Mouse (Mus musculus) ovary, postnatal 10 days (tissue): ENCODE data around the gene Ctnnbip1.

Source experiments
- DNase-seq: peaks from one replicate; pipeline ENCODE4 v3.0.0; 2022; ENCODE audit warnings: low spot score

Ctnnbip1 gene

DNA sequence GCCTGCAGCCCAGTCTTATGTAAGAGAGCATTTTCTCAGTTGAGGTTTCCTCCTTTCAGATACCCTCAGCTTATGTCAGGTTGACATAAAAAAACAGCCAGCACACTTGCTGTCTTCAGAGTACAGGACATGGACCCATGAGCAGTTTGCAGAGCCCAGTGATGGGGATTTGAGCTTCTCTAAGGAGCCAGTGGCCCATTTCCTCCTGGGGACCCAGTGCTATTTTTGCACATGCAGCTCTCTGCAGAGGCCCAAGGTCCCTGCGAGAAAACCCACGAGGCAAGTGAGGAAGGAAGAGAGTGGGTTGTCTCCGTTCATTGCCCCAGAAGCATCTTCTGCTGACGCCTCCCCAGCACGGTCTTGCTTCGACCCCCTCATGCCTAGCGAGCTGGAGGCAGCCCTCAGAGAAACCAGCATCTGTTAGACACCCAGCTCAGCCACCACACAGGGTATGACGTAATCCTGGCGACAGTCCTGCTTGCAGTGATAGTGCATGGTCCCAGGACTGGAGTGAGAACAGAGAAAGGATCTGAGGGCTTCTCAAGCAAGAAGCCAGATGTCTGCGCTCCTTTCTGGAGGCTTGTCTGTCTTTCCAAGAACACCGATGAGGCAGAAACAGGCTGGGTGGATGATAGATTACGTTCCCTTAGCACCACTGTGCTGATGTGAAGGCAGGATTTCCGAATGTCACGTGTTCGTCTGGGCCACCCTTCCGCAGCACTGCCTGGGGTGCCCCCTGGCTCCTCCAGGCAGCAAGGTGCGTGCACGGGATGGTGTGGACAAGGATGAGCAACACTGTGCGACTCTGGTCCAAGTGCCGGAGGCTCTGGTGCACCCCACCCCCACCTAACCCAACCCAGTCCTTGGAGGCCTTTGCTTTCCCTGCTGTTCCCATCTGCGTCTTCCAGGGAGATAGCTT, 44.2 kb downstream of the Ctnnbip1 start:
- no peak for DNase-seq

GRCm38 (mm10) chr4:149562905-149563347, 44.9 kb downstream of the Ctnnbip1 start:
- no peak for DNase-seq

DNA sequence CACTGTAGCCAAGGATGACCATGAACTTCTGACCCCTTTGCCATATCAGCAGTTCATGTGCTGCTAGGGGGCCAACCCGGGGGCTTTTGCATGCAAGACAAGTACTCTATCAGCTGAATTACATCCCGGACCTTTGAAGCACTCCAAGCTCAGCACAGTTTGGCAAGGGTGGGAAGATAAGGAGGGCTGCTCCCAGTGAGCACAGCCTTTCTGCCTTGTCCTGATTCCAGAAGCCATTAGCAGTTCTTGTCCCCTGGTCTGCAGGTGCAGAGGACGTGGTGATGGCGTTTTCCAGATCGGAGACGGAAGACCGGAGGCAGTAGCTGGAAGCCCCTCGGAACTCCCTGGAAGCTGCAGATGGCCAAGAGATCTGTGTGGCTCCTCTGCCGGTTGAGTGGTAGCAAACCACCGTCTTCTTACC, 45.9 kb downstream of the Ctnnbip1 start:
- DNase-seq, result no peak

DNA sequence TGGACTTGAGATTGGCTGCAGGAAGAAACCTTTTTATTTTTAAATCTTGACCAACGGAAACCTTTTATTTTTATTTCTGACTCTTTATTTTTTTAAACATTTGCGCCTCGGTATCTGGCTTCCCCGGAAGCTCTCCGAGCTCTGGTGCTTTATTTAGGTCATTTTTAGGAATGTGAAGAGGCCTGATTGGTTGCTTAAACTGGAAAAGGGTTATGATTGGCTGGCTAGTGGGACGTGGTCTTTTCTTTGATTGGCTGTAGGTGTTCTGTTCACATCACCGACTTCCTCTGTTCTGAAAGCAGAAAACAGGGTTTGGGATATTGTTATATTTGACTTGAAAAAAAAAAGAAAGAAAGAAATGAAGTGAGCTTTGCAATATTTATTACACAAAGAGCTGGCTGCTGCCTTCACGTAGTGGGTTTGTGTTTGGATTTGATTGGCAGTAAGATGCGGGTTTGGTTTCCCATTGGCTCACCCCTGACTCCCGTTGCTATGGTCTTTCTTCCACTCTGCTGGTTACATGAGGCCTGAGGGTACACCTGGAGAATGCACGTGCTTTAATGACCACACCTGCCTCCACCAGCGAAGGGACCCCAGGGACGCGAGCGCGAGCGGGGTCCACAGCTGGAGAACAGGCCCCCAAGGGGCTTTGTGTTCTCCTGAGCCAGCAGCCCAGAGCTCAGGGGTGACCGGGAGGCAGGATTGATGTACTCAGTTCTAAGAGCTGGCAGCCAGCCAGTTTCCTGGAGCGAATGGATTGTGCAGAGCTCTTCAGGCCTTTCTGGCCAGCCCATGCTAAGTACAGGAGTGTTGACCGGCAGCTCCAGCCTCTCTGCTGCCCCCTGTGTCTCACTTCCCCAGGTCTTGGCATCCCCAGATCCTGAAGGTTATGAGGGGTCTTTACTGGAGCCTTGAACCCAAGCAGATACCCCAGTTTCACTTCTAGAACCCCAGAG, 46.7 kb downstream of the Ctnnbip1 start:
- no peak for DNase-seq

DNA sequence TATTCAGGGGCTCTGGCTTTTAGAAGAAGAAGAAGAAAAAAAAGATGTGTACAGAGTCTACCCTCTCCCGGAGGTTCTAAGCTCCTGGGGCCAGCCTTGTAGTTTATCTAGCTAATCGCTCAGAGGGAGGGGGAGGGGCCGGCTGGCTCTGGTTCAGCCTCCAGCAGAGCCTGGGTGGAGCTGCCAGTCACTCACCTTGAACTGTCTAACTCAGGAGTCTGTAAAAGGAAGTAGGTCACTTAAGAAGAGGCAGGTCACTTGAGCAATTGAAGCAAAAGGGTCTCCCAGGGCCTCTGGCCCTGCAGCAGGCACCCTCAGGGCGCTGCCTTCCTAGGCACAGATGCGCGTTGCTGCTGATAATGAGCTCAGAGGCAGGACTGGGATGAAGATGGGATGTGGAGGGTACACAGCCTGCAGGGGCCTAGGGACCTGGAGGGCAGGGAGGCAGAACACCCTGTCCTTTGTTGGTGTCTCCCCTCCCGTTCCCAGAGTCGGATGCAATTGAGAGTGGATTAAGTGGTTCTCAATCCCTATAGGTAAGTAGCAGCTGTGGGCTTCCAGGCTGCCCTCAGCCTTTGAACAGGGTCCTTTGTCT, 49.5 kb downstream of the Ctnnbip1 start:
- no peak for DNase-seq

GRCm38 (mm10) chr4:149568622-149569021, 50.6 kb downstream of the Ctnnbip1 start:
- no peak for DNase-seq

- DNase-seq, result no peak
Observed at GRCm38 (mm10) chr4:149569781-149570497, 51.9 kb downstream of the Ctnnbip1 start.

DNA sequence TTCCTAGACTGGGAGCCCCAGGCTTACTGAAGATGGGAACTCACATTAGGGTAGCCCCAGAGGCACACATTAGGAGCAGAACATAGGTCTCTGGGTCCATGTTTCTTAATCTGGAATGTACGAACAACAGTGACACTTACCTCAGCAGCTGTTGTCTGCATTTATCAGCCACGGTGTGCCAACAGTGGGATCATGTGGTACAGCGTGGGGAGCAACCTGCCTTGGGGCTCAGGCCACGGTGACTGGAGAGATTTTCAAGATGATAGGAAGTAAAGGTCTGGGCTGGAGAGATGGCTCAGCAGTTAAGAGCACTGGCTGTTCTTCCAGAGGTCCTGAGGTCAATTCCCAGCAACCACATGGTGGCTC, 52.4 kb downstream of the Ctnnbip1 start:
- DNase-seq, result no peak

DNA sequence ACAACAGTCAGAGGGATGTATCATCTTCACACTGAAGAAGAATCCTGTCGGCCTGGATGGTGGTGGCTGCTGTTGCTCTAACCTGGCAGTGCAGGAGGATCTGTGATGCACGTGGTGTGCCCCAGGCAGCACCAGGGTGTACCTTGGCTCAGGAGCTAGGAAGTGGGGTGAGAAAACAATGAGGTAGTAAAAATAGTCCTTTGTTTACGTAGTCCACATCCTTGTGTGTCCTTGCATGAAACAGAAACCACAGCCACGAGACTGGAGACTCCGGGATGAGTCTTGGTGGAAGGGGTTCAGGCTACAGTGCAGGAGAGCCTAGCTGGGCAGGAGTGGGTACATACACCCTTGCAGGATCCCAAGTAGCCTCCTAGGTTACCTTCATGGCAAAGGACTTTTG, 53.2 kb downstream of the Ctnnbip1 start:
- no peak for DNase-seq

GRCm38 (mm10) chr4:149571651-149572149, 53.7 kb downstream of the Ctnnbip1 start:
- DNase-seq, result no peak

DNA sequence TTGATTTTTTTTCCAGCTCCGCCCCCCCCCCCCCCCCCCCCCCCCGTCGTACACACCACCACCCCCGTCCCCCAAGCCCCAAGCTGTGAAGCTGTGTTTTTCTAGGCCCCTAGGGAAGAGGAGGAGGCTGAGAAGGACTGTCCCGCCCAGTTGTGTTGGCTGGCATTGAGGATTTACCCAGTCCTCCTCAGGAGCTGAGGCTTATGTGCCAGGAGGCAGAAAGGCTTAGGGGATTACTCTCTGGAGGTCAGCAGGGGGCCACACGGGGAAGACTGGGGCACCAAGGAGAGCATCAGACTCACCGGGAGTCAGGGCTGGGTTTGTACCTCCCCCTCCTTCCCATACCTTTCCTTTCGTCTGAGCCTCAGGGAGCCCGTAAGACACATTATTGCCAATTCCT, 54.4 kb downstream of the Ctnnbip1 start:
- no peak for DNase-seq

DNA sequence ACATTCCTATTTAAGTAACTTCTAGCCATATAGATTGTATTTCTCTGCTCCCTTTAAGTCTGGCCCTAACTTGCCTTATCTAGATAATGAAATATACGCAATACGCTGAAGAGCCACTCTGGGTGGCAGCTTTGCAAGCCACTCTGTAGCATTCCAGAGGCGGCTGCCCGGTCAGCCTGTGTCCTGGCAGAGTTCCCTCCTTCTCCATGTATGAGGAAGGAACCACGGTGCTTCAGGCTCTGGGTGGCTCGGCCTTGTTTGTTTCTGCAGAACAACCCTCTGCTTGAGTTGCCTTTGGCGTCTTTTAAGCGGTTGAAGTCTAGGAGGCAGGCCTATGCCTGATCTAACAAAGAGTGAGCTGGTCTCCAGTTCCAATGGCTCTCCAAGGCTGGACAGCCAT, 54.8 kb downstream of the Ctnnbip1 start:
- no peak for DNase-seq

DNA sequence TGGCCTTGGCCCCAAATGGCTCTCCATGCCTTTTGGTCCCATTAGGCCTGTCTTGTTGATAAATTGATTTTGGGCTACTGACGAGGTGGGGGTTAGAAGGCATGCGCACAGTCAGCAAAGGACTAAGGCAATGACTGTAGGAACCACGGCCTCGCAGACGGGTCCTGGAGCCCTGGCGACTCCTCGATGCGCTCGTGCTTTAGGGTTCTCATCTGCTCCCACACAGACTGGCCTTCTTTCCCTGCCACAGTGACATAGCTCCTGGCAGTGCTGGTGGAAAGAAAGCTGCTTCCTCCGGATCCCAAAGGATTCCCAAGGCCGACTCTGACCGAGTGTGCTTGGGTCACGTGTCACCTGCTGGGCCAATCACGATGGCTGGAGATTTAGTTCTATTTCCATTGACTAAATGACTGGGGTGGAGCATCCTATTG, 56.4 kb downstream of the Ctnnbip1 start:
- no peak for DNase-seq

DNA sequence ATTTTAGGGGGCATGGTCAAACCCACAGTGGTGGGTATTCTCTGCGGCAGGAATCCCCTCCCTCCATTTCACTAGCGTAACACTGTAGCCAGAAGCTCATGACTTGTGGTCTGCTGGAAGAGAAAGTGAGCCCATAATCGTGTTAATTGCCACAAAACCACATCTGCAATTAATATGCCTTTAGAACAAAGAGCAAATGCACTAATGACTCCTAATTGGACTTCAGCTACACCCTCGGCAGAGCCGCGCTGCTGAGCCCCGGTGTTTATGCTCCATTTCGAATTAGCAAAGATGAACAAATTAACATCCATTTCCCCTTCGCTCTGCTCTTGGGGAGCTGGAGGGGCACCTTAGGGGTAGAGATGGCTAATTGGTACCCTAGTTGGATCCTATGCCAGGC, 58.0 kb downstream of the Ctnnbip1 start:
- no peak for DNase-seq

- DNase-seq, result no peak
Observed at GRCm38 (mm10) chr4:149576993-149577548, 59.0 kb downstream of the Ctnnbip1 start.

GRCm38 (mm10) chr4:149578085-149578681, 60.1 kb downstream of the Ctnnbip1 start:
- DNase-seq, result no peak

DNA sequence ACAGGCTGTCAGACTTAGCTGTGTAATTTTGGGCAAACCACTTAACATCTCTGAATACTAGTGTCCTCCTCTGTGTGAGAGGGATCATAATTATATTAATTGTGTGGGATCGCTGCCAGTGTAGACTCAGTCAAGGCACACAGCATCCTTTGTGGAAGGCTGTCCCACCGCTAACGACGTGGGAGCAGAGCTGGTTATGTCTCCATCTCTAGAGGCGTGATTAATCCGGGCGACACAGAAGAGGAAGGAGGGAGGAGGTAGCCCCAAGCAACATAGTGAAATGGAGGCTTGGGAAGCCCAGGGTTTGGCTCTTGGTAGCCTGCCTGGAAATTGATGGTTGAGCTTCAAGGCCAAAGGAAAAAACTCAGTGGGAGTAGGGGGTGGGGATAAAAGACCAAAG, 60.8 kb downstream of the Ctnnbip1 start:
- DNase-seq, result no peak

- DNase-seq, result no peak
Observed at GRCm38 (mm10) chr4:149585236-149585635, 67.2 kb downstream of the Ctnnbip1 start.

DNA sequence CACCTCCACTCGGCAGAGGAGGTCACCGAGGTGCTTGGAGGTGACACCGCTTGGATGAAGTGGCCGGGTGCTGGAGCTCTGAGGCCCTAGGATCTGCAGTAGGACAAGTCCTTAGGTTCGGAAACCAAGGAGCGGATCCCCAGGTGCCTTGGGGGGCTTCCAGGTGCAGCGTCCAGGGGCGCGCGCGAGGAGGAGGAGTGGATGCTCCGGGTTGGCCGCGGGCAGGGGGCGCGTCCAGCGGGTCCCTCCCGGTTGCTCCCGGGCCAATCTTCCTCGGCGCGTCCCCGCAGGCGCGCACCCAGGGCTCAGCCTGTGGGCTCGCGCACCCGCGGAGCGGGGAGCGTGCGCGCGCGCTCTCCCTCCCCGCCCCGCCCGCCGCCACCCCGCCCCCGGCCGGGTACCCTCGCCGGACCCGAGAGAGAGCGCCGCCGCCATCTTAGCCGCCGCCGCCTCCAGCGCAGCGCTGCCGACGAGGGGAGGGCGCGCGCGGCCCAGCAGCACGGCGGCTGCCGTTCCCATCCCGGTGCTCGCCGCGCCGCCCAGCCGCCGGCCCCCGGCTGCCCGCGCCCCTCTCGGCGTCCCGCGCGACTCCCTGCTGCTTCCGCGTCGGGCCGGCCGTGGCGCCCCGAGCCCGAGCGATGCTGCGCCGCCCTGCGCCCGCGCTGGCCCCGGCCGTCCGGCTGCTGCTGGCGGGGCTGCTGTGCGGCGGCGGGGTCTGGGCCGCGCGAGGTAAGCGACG, 68.2 kb downstream of the Ctnnbip1 start, which contains the start of gene Clstn1:
Clstn1 (plus strand) TSS at position 425 of the 739 bp plus-strand sequence.
- DNase-seq, result peak; percentile 16
